Mouse (Mus musculus) neutrophil, adult 5-6 weeks (primary cell): ENCODE results near the gene Mthfd2. TPM values are rescaled to one million over a fixed set of nuclear protein-coding genes. Genes with fewer than 3 reads are reported as not detected.
"Not testable (repeated sequence)": the region's sequence is repeated elsewhere in the genome, so short reads cannot be mapped to it uniquely, and the experiment has no call there.

Experiments
- ATAC-seq: fragments of 151-379, 151-347 bp; 2 replicates; pipeline ENCODE4 v1.8.0; 2017; ENCODE audit warnings: mild to moderate bottlenecking, moderate TSS enrichment; ENCODE audit not compliant: insufficient number of reproducible peaks, poor library complexity, low FRiP score, severe bottlenecking; ENCODE audit errors: extremely low read depth
- total RNA-seq: library from RNA; stranded (forward); fragments of 200-1000 nt; gene quantifications from 2 replicates; pipeline ENCODE4 v1.2.3, GENCODE M21; 2017

The Mthfd2 gene
- total RNA-seq, 1 experiment from 2014 or later, result 8.4 TPM

DNA sequence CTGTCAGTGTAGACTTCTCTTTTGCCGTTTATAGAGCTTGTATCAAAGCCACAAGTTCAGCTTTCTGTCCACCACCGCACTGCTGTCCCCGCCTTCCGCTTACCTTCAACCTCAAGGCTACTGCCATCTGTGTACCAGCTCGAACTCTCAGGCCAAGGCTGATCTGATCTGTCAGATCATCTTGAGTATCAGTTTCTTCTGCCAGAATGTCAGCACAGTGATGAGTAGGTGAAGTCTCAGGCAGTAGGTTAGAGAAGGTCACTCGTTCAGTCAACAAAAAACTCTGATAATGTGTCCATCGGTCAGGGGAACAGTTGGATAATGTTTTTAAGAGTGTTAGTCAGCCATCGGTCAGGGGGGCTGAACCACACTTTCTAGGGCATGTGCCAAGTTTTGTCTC lies 19.6 kb upstream of the Mthfd2 start:
- ATAC-seq, result not testable (repeated sequence)

DNA sequence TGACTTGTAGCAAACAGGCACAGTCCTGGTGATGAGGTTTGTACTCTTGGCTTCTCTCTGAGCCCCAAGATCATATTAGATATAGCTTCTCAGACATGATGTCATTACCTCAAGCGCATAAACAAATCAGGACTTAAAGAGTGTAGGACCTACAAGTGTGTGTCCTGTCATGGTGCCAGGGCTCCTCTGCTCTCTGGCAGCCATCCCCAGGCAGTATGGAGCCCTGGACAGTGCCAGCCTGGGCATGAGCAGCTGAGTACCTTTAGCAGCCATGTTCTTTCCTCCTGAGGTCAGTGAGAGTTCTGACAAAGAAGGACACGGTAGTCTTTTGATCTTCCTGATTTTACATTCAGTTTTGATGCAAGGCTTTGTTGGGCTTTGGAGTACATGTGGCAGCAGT lies 17.2 kb upstream of the Mthfd2 start:
- ATAC-seq, result no peak

DNA sequence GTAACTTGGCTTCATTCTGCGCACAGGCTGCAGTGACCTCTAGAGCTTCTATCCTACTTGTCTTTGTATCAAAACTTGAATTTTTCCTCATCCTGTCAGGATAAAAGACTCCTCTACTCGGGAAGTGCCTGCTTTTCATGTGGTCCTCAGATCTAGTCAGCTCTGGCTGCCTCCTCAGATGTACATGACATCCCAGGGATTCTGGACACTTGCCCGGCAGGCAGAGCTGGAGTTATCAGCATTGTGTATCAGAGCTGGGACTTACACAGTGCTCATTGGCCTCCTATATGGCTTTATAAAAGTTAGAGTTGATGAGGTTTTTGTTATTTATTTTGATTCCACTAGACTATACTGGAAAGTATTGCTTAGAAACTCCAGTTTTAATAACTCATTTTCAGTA lies 15.7 kb upstream of the Mthfd2 start:
- ATAC-seq, result no peak

GRCm38 (mm10) chr6:83327591-83328190 lies 2.0 kb upstream of the Mthfd2 start:
- no peak for ATAC-seq

- no peak for ATAC-seq
Measured at GRCm38 (mm10) chr6:83326761-83327160, 1.1 kb upstream of the Mthfd2 start.

DNA sequence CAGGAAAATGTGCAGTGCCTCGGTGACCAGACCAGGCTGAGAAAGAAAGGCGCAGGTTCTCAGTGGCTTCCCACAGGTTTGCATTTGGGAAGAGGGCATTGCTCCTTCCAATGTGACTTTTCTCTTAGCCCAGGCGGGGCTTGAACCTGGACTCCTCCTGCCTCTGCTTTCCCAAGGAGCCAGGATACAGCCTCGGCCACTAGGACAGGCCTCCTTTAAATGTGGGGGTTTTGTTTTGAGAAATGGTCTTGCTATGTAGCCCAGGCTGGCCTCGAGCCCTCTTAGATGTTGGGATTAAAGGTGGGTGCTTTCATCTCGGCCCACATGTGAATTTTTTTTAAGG lies 657 bp upstream of the Mthfd2 start:
- ATAC-seq, result no peak

GRCm38 (mm10) chr6:83323652-83324419 lies 1.9 kb downstream of the Mthfd2 start:
- no peak for ATAC-seq

- no peak for ATAC-seq
Measured at GRCm38 (mm10) chr6:83322794-83323193, 2.9 kb downstream of the Mthfd2 start.

GRCm38 (mm10) chr6:83321927-83322326 lies 3.8 kb downstream of the Mthfd2 start:
- ATAC-seq, result no peak

DNA sequence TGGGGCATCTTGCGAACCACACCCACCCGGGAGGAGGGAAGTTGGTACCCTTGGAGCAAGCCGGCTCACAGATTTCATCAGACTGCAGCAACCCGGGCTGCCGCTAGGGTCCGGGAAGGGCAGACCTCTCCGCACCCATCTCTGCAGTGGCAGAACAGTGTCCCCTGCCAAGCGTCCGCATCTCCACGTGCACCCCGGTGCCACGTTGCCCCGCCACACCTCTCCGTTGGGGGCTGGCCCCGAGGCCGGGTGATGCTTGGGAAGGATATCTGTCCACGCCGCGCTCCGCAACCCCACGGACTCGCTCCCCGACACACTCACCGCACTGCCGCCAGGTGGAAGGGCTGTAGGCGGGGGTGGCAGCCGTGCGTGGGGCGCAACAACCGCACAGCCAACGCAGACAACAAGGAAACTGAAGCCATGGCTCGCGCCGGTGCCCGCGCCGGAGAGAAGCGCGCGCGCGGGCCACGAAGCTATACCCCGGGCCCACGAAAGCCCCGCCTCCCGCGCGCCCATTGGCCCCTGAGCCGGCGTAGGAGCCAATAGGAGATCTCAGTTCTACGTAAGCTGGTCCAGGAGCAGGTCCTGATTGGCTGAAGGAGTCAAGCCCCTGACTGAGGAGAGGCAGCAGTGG lies 8.5 kb downstream of the Mthfd2 start:
- peak; percentile 85 for ATAC-seq

GRCm38 (mm10) chr6:83316022-83316421 lies 9.7 kb downstream of the Mthfd2 start:
- no peak for ATAC-seq

GRCm38 (mm10) chr6:83315293-83315692 lies 10.4 kb downstream of the Mthfd2 start:
- no peak for ATAC-seq

DNA sequence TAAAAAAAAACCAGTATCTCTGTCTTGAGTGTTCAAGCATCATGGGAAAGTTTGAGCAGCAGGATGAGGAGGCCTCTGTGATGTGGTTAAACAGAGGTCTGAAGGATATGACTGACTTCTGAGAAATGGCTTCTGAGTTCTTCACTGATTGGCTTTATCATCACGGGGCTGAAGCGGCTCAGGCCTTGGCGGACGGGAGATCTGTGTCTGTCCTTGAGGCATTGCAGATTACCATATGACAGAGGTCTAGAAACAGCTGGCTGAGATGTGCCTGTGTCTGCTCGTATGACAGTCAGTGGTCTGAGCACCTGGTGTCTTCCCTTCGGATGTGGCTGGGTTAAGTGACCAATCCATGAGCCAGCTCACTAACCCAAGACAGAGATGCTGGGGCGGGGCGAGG lies 13.2 kb downstream of the Mthfd2 start:
- ATAC-seq, result no peak

GRCm38 (mm10) chr6:83312021-83312420 lies 13.7 kb downstream of the Mthfd2 start:
- ATAC-seq, result no peak

DNA sequence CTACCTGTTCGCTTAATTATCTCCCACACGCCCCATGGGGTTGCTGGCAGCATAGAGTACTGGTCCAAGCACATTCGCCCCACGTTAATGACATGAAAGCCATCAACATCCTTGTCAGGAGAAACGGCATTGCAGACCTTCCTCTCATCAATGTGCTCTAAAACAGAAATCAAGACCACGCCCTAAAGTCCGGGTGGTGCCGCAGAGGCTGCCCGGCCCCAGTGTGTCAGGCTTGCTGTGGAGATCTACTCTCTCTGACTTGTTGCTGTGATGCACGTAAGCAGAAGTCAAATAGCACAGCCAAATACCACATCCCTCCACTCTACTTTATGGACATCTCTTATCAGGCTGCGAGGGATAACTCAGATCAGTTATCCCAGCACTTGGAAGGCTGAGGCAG lies 14.5 kb downstream of the Mthfd2 start:
- no peak for ATAC-seq

- no peak for ATAC-seq
Measured at GRCm38 (mm10) chr6:83309017-83309416, 16.7 kb downstream of the Mthfd2 start.

DNA sequence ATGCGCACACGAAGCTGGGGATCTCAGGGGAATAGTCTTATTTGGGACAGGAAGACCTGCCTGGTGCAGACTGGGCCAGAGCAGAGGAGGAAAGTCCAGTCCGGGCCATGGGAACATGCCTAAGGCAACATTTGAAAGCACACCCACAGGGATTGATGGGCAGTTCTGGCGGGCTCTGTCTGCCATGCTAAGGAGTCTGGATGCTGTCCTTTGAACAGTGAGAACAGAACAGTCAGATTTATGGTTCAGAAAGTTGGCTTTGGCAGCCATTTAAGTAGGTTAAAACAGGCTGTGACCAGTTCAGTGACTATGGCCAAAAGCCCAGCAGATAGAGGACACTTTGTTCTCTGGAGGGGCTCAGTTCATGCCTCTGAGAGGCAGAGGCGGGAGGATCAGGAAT lies 23.4 kb downstream of the Mthfd2 start:
- ATAC-seq, result no peak

- no peak for ATAC-seq
Measured at GRCm38 (mm10) chr6:83301294-83301693, 24.4 kb downstream of the Mthfd2 start.

DNA sequence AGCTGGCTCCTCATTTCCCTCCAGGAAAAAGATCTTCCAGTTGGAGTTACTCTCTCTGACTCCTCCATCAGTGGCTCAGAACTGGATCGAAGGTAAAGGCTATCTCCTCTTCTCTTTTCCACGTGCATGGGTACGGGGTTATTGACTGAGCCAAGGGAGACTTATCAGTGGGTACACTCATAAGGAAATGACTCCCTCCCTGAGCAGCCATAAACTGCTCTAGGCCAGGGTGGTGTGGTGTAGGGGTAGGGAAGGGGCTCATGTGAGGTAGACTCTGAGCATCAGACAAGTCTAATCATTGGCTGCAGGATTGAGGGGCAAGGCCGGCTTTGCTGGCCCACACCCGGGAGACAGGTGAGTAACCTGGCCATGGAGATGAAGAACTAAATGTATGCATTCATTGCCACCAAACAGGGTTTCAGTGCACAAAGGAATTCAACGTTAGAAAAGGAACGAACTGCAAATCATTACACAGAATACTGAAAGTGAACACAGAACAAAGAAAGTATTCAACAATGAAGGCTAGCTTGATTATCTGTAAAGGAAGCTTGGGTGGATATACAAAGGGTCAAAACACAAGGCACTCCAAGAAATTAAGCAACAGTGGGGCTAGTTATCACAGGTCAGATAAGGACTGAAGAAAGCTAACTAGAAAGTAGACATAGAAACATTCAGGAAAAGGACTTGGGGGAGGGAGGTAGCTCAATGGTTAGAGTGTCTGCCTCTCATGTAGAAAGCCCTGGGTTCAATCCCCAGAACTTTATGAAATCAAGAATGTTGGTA lies 25.1 kb downstream of the Mthfd2 start:
- no peak for ATAC-seq
